Mouse (Mus musculus): Measurements from ENCODE around the gene Fam19a1. TPM values are rescaled to one million over a fixed set of nuclear protein-coding genes. Genes with fewer than 3 reads are reported as not detected.

Fam19a1 gene
- total RNA-seq, 2 experiments from 2014 or later, result 54.3 to 73.8 TPM

GRCm38 (mm10) chr6:96254815-96255214 lies 141.9 kb downstream of the Fam19a1 start:
- DNase-seq (ENCODE audit: low spot score in 2 of 2), result no peak

GRCm38 (mm10) chr6:96258651-96259050 lies 145.7 kb downstream of the Fam19a1 start:
- no peak for DNase-seq (ENCODE audit: low spot score in 2 of 2)

- no peak for DNase-seq (ENCODE audit: low spot score in 2 of 2)
Observed at GRCm38 (mm10) chr6:96266456-96266855, 153.5 kb downstream of the Fam19a1 start.

- no peak for DNase-seq (ENCODE audit: low spot score in 2 of 2)
Observed at GRCm38 (mm10) chr6:96268788-96269187, 155.8 kb downstream of the Fam19a1 start.

- no peak for DNase-seq (ENCODE audit: low spot score in 2 of 2)
Observed at GRCm38 (mm10) chr6:96270436-96270835, 157.5 kb downstream of the Fam19a1 start.

DNA sequence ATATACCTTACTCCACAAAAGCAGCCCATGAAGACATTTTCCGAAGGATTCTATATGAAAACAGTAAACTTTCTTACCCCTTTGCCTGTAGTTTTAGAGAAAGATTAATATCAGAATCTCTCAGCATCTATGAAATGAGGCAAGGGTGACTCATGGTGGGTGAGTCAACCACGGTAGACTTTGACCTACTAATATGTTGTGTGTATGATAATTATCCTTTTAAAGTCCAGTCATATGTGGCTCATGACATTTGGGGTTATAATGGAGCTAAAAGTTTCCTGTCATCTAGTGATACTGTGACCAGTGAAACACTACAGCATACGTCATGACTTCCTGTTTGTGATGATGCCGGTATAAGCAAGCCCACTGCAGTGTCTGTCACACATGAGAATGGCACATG lies 170.8 kb downstream of the Fam19a1 start:
- DNase-seq (ENCODE audit: low spot score in 2 of 2), result no peak

- no peak for DNase-seq (ENCODE audit: low spot score in 2 of 2)
Observed at GRCm38 (mm10) chr6:96284590-96284989, 171.6 kb downstream of the Fam19a1 start.

- DNase-seq (ENCODE audit: low spot score in 2 of 2), result no peak
Observed at GRCm38 (mm10) chr6:96286276-96286675, 173.3 kb downstream of the Fam19a1 start.

DNA sequence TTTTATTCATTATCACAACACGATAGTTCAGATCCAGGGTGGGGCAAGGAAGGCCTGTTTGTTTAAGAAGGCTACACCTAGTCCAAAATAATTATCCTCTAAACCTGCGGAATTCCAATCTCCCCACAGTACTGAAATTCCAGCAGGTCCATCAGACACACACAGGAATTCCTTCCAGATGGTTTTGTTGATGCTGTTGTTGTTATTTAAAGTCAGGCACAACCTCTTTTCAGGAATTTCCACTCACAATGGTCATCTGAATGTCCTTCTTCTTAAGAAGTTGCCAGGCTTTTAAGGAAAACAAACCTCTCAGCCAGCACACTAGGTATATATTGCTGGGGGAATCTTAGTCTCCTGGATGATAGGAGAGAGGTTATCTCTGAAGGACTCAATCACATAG lies 174.4 kb downstream of the Fam19a1 start:
- DNase-seq (ENCODE audit: low spot score in 2 of 2), result no peak

DNA sequence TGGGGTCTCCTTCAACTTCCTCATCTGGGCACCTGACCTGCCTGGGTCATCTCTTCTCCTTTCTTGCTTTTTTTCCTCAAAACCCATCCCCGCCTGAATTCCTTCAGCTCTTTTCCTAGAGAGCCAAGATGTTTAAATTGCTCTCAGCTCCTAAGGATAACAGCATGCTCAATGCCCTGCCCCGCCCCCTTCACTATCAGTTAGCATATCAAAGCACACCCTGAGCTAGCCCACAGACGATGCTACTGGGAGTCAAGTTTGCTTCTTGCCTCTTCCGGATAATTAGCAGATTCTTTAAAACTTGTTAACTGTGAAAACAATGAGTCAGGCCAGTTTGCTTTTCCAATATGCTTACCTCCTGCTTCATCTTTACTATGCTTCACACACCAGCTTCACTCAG lies 176.7 kb downstream of the Fam19a1 start:
- peak in 1 of 2 experiments; percentile 22 for DNase-seq (ENCODE audit: low spot score in 2 of 2)

DNA sequence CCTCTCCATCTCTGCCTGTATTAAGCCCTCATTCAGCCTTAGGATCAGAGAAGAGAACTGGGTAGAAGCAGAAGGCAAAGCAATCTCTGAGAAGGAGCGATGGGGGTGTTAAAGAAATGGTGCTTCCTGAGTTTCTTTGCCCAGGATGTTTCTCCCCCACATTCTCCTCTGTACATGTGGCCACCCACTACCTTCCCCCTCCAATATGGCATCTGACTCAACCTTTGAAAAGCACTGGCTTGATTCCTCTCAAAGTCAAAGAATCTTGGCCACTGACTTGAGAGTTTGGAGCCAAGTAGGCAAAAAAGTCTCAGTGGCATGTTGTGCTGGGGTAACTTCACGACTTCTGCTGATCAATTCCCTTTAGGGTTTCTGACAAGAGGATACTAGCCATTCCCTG lies 234.5 kb downstream of the Fam19a1 start:
- peak in 1 of 2 experiments; percentile 36 for DNase-seq (ENCODE audit: low spot score in 2 of 2)

- peak; percentile 67 to 84 for DNase-seq (ENCODE audit: low spot score in 2 of 2)
Observed at GRCm38 (mm10) chr6:96349446-96350025, 236.6 kb downstream of the Fam19a1 start.

DNA sequence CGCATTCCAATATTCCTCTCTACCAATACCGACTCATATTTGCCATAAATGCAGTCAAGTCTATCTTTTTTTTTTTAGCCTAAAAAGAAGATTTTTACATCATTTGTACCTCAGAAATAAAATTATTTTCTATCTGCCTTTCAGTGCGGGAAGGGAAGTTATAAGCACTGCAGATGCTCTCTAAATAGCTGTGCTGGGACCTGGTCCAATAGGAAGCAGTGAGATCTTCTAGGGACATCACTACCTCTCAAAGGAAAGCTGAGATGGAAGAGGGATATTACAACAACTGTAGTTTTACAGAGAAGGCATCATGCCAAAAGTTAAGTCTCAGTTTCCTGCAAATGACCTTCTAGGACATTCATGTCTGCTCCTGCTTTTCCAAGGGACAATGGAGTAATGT lies 256.6 kb downstream of the Fam19a1 start:
- no peak for DNase-seq (ENCODE audit: low spot score in 2 of 2)

- DNase-seq (ENCODE audit: low spot score in 2 of 2), result no peak
Observed at GRCm38 (mm10) chr6:96372848-96373247, 259.9 kb downstream of the Fam19a1 start.

- no peak for DNase-seq (ENCODE audit: low spot score in 2 of 2)
Observed at GRCm38 (mm10) chr6:96373274-96373673, 260.3 kb downstream of the Fam19a1 start.

- no peak for DNase-seq (ENCODE audit: low spot score in 2 of 2)
Observed at GRCm38 (mm10) chr6:96376773-96377172, 263.8 kb downstream of the Fam19a1 start.

DNA sequence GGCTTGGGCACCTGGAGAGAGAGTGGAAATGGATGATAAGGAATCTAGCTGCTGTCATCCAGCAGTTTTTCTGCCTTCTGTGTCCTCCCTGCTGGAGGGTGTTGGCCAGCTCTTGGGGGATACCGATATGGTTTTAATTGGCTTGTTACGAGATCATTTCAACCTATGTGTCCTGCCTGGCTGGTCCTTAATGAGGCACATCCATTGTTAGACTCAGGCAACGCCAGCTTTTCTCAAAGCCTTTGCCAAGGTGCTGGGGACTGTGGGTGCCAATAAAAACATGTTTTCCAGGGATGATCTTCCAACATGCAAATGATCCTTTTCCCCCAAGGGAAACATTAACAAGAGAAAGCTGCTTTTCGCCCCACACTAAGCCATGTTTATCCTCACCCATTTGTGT lies 266.3 kb downstream of the Fam19a1 start:
- DNase-seq (ENCODE audit: low spot score in 2 of 2), result no peak

- no peak for DNase-seq (ENCODE audit: low spot score in 2 of 2)
Observed at GRCm38 (mm10) chr6:96384441-96384840, 271.5 kb downstream of the Fam19a1 start.

DNA sequence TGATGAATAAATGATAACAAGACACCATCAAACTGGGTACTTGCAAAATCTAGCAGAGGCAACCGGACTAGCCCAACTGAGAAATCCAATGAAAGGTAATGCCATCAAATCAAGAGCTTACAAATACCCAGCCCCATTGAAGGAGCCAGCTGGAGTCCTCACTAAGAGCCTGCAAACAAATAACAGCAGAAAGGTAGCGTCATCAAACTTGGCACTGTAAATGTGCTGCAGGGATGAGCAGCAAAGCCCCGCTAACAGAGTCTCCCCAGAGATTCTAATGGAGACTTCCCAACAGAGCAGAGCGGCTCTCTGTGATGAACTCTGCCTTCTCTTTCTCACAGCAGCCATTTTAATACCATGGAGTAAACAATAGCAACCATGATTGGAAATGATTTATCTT lies 305.9 kb downstream of the Fam19a1 start:
- no peak for DNase-seq (ENCODE audit: low spot score in 2 of 2)

DNA sequence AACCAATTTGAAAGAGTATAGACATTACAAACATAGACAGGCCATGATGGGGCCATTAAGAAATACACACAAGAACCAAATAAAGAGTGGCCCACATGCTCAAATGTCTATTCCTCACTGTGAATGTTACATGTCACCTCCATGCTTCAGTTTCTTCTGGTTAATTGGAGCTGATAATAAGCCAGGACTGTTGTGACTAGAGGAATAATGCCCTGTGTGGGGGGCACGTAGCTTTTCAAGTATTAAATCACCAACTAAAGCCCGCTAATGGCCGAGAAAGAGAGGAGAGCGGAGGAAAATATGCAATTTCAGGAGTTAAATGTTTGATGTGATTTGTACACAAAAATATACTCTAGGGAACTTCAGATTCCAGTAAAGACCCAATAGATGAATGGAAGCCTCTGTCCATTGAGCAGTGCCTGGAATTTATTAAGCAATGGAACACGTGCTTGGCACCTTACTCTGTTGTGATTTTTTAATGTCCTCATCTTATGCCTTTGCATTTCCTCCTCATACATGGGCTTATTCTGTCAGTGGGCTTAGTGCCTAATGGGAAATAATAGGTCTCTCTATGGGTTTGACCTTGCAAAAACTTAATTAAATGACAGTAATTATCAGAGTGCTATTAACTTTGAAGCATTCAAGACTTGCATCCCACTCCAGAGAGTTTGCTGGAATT lies 306.9 kb downstream of the Fam19a1 start:
- no peak for DNase-seq (ENCODE audit: low spot score in 2 of 2)

- DNase-seq (ENCODE audit: low spot score in 2 of 2), result no peak
Observed at GRCm38 (mm10) chr6:96420515-96420914, 307.6 kb downstream of the Fam19a1 start.

DNA sequence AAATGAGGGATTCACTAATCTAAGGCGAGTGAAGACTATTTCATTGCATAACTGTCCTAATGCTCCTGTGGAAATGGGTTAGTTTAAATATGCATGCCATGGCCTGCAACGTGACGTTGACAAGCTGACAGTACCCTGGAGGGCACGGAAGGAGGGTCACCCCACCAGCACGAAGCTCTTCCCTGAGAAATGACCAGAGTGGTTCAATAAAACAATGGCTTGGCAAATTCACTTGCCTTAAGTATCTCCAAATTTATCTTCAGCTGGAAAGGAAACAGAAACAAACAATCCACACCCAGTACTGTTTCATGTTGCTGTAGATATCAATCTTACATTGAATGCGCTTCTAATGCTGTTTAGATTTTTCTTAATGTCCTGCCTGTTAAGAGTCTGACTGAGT lies 316.4 kb downstream of the Fam19a1 start:
- no peak for DNase-seq (ENCODE audit: low spot score in 2 of 2)

GRCm38 (mm10) chr6:96432397-96432796 lies 319.4 kb downstream of the Fam19a1 start:
- DNase-seq (ENCODE audit: low spot score in 2 of 2), result peak in 1 of 2 experiments; percentile 26

Measured in layer of hippocampus, adult 18-20 months (tissue).